Mouse (Mus musculus): ENCODE results near the gene Pds5b.
"Not testable (repeated sequence)": the region's sequence is repeated elsewhere in the genome, so short reads cannot be mapped to it uniquely, and the experiment has no call there.

Gene Pds5b

DNA sequence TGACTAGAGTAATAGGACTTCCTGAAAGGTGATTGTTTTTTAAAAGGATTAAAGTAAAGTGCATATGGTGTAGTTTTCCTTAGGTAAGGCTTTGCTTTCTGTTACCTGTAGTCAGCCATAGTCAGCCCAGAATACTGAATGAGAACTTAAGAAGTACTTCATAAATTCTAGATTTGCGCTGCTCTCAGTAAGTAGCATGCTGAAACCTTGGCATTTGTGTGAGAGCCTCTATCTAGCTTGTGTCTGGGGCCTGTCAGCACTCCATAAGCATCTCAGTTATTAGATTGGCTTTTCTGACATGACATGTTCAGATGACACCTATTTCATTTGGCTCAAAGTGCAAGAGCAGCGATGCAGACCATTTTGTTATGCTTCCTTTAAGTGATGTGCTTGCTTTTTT is 19.7 kb downstream of the Pds5b start:
- peak in 1 of 2 experiments; percentile 12 for DNase-seq (ENCODE audit: inconsistent age in 2 of 2, low spot score in 1 of 2)

GRCm38 (mm10) chr5:150702714-150703113 is 29.2 kb downstream of the Pds5b start:
- peak; percentile 24 to 83 for DNase-seq (ENCODE audit: inconsistent age in 2 of 2, low spot score in 1 of 2)

DNA sequence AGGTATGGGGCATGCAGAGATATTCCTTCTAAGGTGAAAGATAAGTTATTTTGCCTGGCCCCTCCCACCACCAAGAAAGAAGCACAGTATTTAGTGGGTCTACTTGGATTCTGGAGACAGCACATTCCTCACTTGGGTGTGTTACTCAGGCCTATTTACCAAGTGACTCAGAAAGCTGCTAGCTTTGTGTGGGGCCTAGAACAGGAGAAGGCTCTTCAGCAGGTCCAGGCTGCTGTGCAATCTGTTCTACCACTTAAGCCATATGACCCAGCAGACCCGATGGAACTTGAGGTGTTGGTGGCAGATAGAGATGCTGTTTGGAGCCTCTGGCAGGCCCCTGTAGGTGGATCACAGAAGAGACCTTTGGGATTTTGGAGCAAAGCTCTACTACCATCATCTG is 33.1 kb downstream of the Pds5b start:
- DNase-seq (ENCODE audit: inconsistent age in 2 of 2, low spot score in 1 of 2): not testable (repeated sequence)

DNA sequence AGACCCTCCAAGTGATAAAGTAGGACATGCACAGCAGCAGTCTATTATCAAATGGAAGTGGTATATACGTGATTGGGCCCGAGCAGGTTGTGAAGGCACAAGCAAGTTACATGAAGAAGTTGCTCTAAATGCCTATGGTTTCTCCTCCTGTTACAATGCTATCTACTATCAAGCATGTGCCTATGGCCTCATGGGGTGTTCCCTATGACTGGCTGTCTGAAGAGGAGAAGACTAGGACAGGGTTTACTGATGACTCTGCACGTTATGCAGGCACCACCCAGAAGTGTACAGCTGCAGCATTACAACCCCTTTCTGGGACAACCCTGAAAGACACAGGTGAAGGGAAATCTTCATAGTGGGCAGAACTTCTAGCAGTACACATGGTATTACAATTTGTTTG is 33.6 kb downstream of the Pds5b start:
- DNase-seq (ENCODE audit: inconsistent age in 2 of 2, low spot score in 1 of 2): not testable (repeated sequence)

- no peak for DNase-seq (ENCODE audit: inconsistent age in 2 of 2, low spot score in 1 of 2)
Observed at GRCm38 (mm10) chr5:150711503-150711902, 38.0 kb downstream of the Pds5b start.

- no peak for DNase-seq (ENCODE audit: inconsistent age in 2 of 2, low spot score in 1 of 2)
Observed at GRCm38 (mm10) chr5:150713431-150713830, 39.9 kb downstream of the Pds5b start.

GRCm38 (mm10) chr5:150717775-150718174 is 44.2 kb downstream of the Pds5b start:
- DNase-seq (ENCODE audit: inconsistent age in 2 of 2, low spot score in 1 of 2): peak in 1 of 2 experiments; percentile 46

DNA sequence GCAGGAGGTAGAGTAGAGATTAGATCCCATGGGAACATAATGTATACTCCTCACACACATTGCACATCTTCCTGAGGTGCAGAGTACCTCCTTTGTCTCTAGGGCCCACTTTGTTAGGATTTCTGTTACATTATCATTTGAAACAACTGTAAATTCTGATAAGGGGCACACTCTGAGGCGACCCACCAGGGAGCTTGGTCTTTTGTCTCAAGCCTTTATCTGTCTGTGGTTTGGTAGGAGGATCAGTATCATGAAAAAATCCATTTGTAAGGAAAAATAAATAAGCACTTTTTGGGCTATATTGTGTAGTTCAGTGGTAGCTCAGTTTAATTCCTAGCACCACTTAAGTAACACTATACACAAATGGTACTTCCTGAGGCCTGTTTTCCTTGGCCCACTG is 51.1 kb downstream of the Pds5b start:
- DNase-seq (ENCODE audit: inconsistent age in 2 of 2, low spot score in 1 of 2): no peak

GRCm38 (mm10) chr5:150737028-150737427 is 63.5 kb downstream of the Pds5b start:
- DNase-seq (ENCODE audit: inconsistent age in 2 of 2, low spot score in 1 of 2): not testable (repeated sequence)

DNA sequence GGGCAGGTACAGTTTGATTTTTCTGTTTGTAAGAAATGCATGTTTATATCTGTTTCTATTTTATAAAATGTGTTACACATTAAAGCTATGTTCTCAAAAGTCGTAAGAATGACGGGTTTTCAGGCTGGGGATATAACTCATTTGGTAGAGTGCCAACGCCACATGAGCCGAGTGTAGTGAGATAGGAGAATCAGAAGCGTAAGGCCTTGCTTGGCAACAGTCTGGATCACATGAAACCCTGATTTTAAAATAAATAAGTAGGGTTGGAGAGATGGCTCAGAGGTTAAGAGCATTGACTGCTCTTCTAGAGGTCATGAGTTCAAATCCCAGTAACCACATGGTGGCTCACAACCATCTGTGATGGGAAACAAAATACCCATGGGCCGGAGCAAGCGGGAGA is 65.8 kb downstream of the Pds5b start:
- no peak for DNase-seq (ENCODE audit: inconsistent age in 2 of 2, low spot score in 1 of 2)

- no peak for DNase-seq (ENCODE audit: inconsistent age in 2 of 2, low spot score in 1 of 2)
Observed at GRCm38 (mm10) chr5:150740597-150740996, 67.1 kb downstream of the Pds5b start.

DNA sequence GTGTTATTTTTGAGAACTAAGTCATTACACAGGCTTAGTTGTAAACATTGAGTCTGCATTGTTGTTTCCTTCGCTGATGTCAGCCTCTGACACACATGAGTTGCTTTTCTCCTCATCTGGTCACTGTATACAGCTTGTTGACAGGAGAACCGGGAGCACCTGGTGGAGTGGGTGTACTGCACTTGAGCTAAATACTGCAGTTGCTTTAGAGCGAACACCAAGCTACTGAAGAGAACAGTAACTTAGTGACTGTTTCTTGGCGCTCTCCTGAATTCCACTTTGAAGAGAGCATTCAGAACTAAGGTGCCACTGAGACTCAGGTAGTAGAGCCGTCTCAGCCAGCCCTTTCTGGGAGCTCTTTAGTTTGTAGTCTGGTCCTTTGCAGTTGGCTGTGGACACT is 83.1 kb downstream of the Pds5b start:
- DNase-seq (ENCODE audit: inconsistent age in 2 of 2, low spot score in 1 of 2): no peak

DNA sequence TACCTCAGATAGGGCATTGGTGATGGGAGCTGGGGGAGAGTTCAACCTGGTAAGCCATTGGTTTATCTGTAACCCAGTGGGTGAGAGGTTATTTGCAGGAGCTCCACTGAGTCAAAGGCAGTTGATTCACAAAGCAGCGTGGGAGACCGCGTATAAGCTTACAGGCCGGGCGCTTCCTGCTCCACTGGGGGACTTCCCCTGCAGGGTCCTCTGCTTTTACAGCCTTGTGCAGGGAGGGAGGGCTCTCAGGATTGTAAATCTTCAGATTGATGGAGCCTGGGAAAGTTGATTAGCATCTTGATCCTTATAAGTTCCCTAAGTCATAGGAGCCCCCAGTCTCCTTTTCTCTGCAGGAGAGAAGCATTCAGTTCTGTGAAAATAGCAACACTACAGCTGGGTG is 98.9 kb downstream of the Pds5b start:
- no peak for DNase-seq (ENCODE audit: inconsistent age in 2 of 2, low spot score in 1 of 2)

DNA sequence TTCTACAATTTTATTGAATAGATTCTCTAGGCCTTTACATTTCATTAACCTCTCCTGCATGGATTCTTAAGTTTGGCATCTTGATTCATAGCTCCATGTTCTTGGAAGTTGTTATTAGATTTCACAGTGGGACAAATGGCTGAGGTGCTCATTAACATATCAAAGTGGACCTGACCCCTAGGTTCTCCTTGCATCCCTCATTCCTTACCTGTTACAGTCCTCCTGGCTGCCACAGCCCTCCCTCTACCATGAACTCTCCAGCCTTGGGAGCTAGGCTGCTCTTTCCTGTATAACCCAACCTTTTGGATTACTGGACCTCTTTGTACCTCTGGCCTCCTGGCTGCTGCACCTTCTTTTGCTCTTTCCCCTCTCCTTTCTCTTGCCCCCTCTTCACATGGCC is 99.5 kb downstream of the Pds5b start:
- no peak for DNase-seq (ENCODE audit: inconsistent age in 2 of 2, low spot score in 1 of 2)

DNA sequence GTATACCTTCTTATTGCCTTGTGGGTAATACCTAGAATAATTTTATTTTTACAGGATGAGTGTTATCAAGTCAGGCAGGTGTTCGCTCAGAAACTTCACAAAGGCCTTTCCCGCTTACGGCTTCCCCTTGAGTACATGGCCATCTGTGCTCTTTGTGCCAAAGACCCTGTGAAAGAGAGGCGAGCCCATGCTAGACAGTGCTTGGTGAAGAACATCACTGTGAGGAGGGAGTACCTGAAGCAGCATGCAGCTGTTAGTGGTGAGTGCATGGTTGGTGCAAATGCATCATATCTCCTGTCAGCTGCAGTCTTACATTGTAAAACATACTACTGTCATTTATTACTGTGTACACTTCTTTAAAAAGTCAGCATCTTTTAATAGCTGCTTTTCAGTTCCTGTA is 114.7 kb downstream of the Pds5b start:
- DNase-seq (ENCODE audit: inconsistent age in 2 of 2, low spot score in 1 of 2): no peak

DNA sequence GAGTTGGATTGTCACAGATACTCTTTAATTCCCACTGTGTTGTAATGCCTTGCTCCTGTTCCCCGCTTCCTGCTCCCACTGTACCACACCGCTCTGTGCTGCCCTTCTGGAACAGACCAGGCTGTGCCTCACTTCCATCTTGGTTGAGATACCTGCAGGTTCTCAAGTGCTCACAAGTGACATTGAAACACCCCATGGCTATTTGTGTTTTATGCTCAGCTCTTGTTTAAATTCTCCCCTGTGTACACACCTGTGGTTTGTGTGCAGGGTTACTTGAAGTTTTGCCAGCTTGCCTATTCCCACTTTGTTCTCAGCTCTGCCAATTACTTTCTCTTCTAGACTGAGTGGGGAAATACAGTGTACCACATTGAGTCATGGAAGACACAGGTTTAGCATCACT is 115.5 kb downstream of the Pds5b start:
- DNase-seq (ENCODE audit: inconsistent age in 2 of 2, low spot score in 1 of 2): no peak

- DNase-seq (ENCODE audit: inconsistent age in 2 of 2, low spot score in 1 of 2): no peak
Observed at GRCm38 (mm10) chr5:150794181-150794580, 120.6 kb downstream of the Pds5b start.

DNA sequence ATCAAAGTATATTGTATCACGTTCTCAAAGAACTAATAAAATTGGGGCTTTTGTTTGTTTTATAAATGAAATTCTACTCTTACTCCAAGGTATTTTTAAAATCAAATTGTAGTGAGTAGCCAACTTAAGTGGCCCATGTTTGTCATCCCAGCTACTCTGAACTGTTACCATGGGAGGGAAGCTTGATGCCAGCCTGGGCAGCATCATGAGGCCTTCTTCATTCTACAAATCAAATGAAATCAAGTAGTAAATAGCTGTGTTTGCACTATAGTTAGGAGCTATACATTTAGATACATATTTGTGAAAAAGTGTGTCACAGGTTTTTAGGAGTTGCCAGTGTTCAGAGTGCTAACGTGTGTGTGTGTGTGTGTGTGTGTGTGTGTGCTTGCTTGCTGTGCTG is 126.5 kb downstream of the Pds5b start:
- no peak for DNase-seq (ENCODE audit: inconsistent age in 2 of 2, low spot score in 1 of 2)

GRCm38 (mm10) chr5:150814111-150814990 is 140.8 kb downstream of the Pds5b start:
- no peak for DNase-seq (ENCODE audit: inconsistent age in 2 of 2, low spot score in 1 of 2)

- DNase-seq (ENCODE audit: inconsistent age in 2 of 2, low spot score in 1 of 2): no peak
Observed at GRCm38 (mm10) chr5:150815400-150815799, 141.9 kb downstream of the Pds5b start.

GRCm38 (mm10) chr5:150816775-150817174 is 143.2 kb downstream of the Pds5b start:
- DNase-seq (ENCODE audit: inconsistent age in 2 of 2, low spot score in 1 of 2): no peak

GRCm38 (mm10) chr5:150818041-150818440 is 144.5 kb downstream of the Pds5b start:
- no peak for DNase-seq (ENCODE audit: inconsistent age in 2 of 2, low spot score in 1 of 2)

GRCm38 (mm10) chr5:150818886-150819285 is 145.3 kb downstream of the Pds5b start:
- no peak for DNase-seq (ENCODE audit: inconsistent age in 2 of 2, low spot score in 1 of 2)

Measured in adrenal gland, adult (tissue).